Mouse (Mus musculus) liver, adult 2 months (tissue): Measurements from ENCODE around the gene Acadvl.

Experiments used
- CTCF ChIP-seq: fragments of 200-500 bp; IDR thresholded peaks from 2 replicates; pipeline ENCODE4 v1.5.1; 2011; ENCODE audit warnings: low read depth, low read length, control low read depth
- POLR2A ChIP-seq: fragments of 200-500 bp; IDR thresholded peaks from 2 replicates; pipeline ENCODE4 v1.6.1; 2011; ENCODE audit warnings: low read length, control low read depth; ENCODE audit not compliant: insufficient read depth; ENCODE audit errors: extremely low read depth

DNA sequence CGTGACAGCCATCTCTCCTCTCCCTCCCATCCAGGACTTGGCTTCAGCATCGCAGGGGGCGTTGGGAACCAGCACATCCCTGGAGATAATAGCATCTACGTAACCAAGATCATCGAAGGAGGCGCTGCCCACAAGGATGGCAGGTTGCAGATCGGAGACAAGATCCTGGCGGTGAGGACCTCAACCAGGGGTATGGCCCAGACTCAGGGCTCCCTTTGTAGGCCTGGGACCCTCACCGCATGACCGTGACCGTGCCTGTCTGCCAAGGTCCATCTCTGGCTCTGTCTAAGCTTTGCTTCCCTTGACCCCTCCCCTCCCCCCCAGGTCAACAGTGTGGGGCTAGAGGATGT lies 16.1 kb upstream of the Acadvl start:
- TF ChIP-seq CTCF (no peak), POLR2A (no peak)
